Mouse (Mus musculus): ENCODE data around the gene Gm5346. TPM values are rescaled to one million over a fixed set of nuclear protein-coding genes. Genes with fewer than 3 reads are reported as not detected.

Gene Gm5346
- not detected in 2 replicates for polyA plus RNA-seq (2015; fragmentation: Nextera tagmentation; extraction: Ambion mirVana)

GRCm38 (mm10) chr8:43627176-43627575 lies at the start of gene Gm5346:
Gene Gm5346 (minus strand): TSS chr8:43627276.

GRCm38 (mm10) chr8:43576607-43577006 lies 50.5 kb downstream of the Gm5346 start, which contains the start of gene Adam26a:
Gene Adam26a (minus strand): TSS chr8:43576707.

Other genes with a start within 250 kb of the Gm5346 start
- gene Adam26b, start 99.2 kb downstream of the Gm5346 start, polyA plus RNA-seq (2015; fragmentation: Nextera tagmentation; extraction: Ambion mirVana): not detected in 2 replicates
- gene Adam26a, start 50.6 kb downstream of the Gm5346 start, polyA plus RNA-seq (2015; fragmentation: Nextera tagmentation; extraction: Ambion mirVana): not detected in 2 replicates
- not detected in 2 replicates for gene Adam34, start 82.8 kb upstream of the Gm5346 start, polyA plus RNA-seq (2015; fragmentation: Nextera tagmentation; extraction: Ambion mirVana)